Mouse (Mus musculus) heart, embryonic 11.5 days (tissue): Measurements from ENCODE around the gene Suco. TPM values are rescaled to one million over a fixed set of nuclear protein-coding genes. Genes with fewer than 3 reads are reported as not detected.

Source experiments
- ATAC-seq: fragments of 200-750 bp; cut with Nextera tagmentation; replicated peaks from 2 replicates; pipeline ENCODE4 v1.8.0; 2017; ENCODE audit warnings: moderate library complexity; ENCODE audit not compliant: insufficient number of reproducible peaks, low FRiP score, low TSS enrichment
- H3K27ac ChIP-seq: fragments of 300-500 bp; sonication (generic); 2 replicates; pipeline ENCODE4 v1.5.1; 2014; ENCODE audit warnings: mild to moderate bottlenecking, low read depth, low read length
- H3K27me3 ChIP-seq: fragments of 300-500 bp; sonication (generic); 2 replicates; pipeline ENCODE4 v1.6.1; 2014; ENCODE audit warnings: mild to moderate bottlenecking, low read length, mixed read lengths; ENCODE audit not compliant: control insufficient read depth, insufficient read depth
- H3K36me3 ChIP-seq: fragments of 300-500 bp; sonication (generic); 2 replicates; pipeline ENCODE4 v1.6.1; 2014; ENCODE audit warnings: mild to moderate bottlenecking, low read length, moderate library complexity, mixed read lengths; ENCODE audit not compliant: control insufficient read depth, insufficient read depth
- H3K4me1 ChIP-seq: fragments of 300-500 bp; sonication (generic); 2 replicates; pipeline ENCODE4 v1.6.1; 2014; ENCODE audit warnings: low read length; ENCODE audit not compliant: control insufficient read depth, insufficient read depth
- H3K4me2 ChIP-seq: fragments of 300-500 bp; sonication (generic); 2 replicates; pipeline ENCODE4 v1.6.1; 2014; ENCODE audit warnings: mild to moderate bottlenecking, moderate library complexity
- H3K4me3 ChIP-seq: fragments of 300-500 bp; sonication (generic); 2 replicates; pipeline ENCODE4 v1.5.1; 2014; ENCODE audit warnings: low read depth, low read length
- H3K9ac ChIP-seq: fragments of 300-500 bp; sonication (generic); 2 replicates; pipeline ENCODE4 v1.6.1; 2014; ENCODE audit warnings: mild to moderate bottlenecking, low read depth, low read length, moderate library complexity
- H3K9me3 ChIP-seq: fragments of 300-500 bp; sonication (generic); replicated peaks from 2 replicates; pipeline ENCODE4 v1.6.1; 2016; ENCODE audit warnings: low read length; ENCODE audit not compliant: control insufficient read depth
- WGBS: fragments of 180-500 bp; shearing (Covaris S2); extraction: QIAGEN DNeasy Blood & Tissue Kit; methylation state at CpG from one replicate; pipeline ENCODE4 v1.1.7; 2014; ENCODE audit not compliant: insufficient replicate concordance; 5-methylcytosine and 5-hydroxymethylcytosine counted together
- polyA plus RNA-seq: library from polyadenylated mRNA; unstranded; fragments of >200 nt; fragmentation: Nextera tagmentation; extraction: Ambion mirVana; gene quantifications from 2 replicates; pipeline ENCODE4 v1.2.1, GENCODE M21; 2014

Gene Suco
- polyA plus RNA-seq, 1 experiment from 2014 or later, result 26.7 TPM

GRCm38 (mm10) chr1:161801321-161801720, 75.2 kb downstream of the Suco start:
- no peaks in the 10 kb centered on the region for H3K9me3 ChIP-seq
- no peak overlapping the region for H3K27ac ChIP-seq
- no peak for ATAC-seq
- no peaks in the 10 kb centered on the region for H3K36me3 ChIP-seq
- H3K9ac ChIP-seq, result no peak overlapping the region
- no peaks in the 10 kb centered on the region for H3K4me1 ChIP-seq
- no peak overlapping the region for H3K4me3 ChIP-seq
- no peaks in the 10 kb centered on the region for H3K27me3 ChIP-seq
- H3K4me2 ChIP-seq, result no peak overlapping the region
- 76% methylated on average over 2 of the region's 2 CpGs for WGBS

GRCm38 (mm10) chr1:161800256-161800655, 76.2 kb downstream of the Suco start:
- Histone ChIP-seq H3K36me3 (no peaks in the 10 kb centered on the region), H3K9ac (no peak overlapping the region), H3K4me3 (no peak overlapping the region), H3K4me1 (no peaks in the 10 kb centered on the region), H3K9me3 (no peaks in the 10 kb centered on the region), H3K27me3 (no peaks in the 10 kb centered on the region), H3K27ac (no peak overlapping the region), H3K4me2 (no peak overlapping the region)
- ATAC-seq, result no peak

- H3K4me1 ChIP-seq, result no peaks in the 10 kb centered on the region
- no peak for ATAC-seq
- H3K9me3 ChIP-seq, result no peaks in the 10 kb centered on the region
- H3K27me3 ChIP-seq, result no peaks in the 10 kb centered on the region
- no peaks in the 10 kb centered on the region for H3K36me3 ChIP-seq
- no peak overlapping the region for H3K27ac ChIP-seq
- no peak overlapping the region for H3K4me3 ChIP-seq
- H3K4me2 ChIP-seq, result no peak overlapping the region
- H3K9ac ChIP-seq, result no peak overlapping the region
These were observed 76.7 kb downstream of the Suco start for GRCm38 (mm10) chr1:161799791-161800190.

GRCm38 (mm10) chr1:161798866-161799265, 77.6 kb downstream of the Suco start:
- H3K27ac ChIP-seq, result no peak overlapping the region
- H3K4me3 ChIP-seq, result no peak overlapping the region
- ATAC-seq, result no peak
- 78% methylated on average over 3 of the region's 3 CpGs for WGBS
- H3K4me2 ChIP-seq, result no peak overlapping the region
- H3K27me3 ChIP-seq, result no peaks in the 10 kb centered on the region
- no peak overlapping the region for H3K9ac ChIP-seq
- H3K9me3 ChIP-seq, result no peaks in the 10 kb centered on the region
- H3K36me3 ChIP-seq, result no peaks in the 10 kb centered on the region
- no peaks in the 10 kb centered on the region for H3K4me1 ChIP-seq

- H3K36me3 ChIP-seq, result no peaks in the 10 kb centered on the region
- WGBS, result 62% methylated on average over 10 of the region's 10 CpGs
These were observed 81.9 kb downstream of the Suco start for GRCm38 (mm10) chr1:161794447-161795211.

GRCm38 (mm10) chr1:161793321-161793720, 83.2 kb downstream of the Suco start:
- no peak for ATAC-seq
- H3K9ac ChIP-seq, result no peak overlapping the region
- H3K27me3 ChIP-seq, result no peaks in the 10 kb centered on the region
- WGBS, result 72% methylated on average over 3 of the region's 3 CpGs
- no peaks in the 10 kb centered on the region for H3K4me1 ChIP-seq
- no peaks in the 10 kb centered on the region for H3K9me3 ChIP-seq
- H3K27ac ChIP-seq, result no peak overlapping the region
- no peaks in the 10 kb centered on the region for H3K36me3 ChIP-seq
- no peak overlapping the region for H3K4me3 ChIP-seq
- H3K4me2 ChIP-seq, result no peak overlapping the region

More at GRCm38 (mm10) chr1:161794447-161795211, 81.9 kb downstream of the Suco start:
- no peaks in the 10 kb centered on the region for H3K27me3 ChIP-seq
- no peak for ATAC-seq
- no peak overlapping the region for H3K4me2 ChIP-seq
- H3K9me3 ChIP-seq, result no peaks in the 10 kb centered on the region
- H3K9ac ChIP-seq, result no peak overlapping the region
- no peak overlapping the region for H3K27ac ChIP-seq
- no peak overlapping the region for H3K4me3 ChIP-seq
- H3K4me1 ChIP-seq, result no peaks in the 10 kb centered on the region

GRCm38 (mm10) chr1:161792687-161792969, 83.9 kb downstream of the Suco start:
- Histone ChIP-seq H3K36me3 (no peaks in the 10 kb centered on the region), H3K4me1 (no peaks in the 10 kb centered on the region), H3K4me2 (no peak overlapping the region), H3K27ac (no peak overlapping the region), H3K9ac (no peak overlapping the region), H3K27me3 (no peaks in the 10 kb centered on the region), H3K4me3 (no peak overlapping the region), H3K9me3 (no peaks in the 10 kb centered on the region)
- ATAC-seq, result no peak
- 81% methylated on average over 4 of the region's 4 CpGs for WGBS

GRCm38 (mm10) chr1:161791854-161792686, 84.4 kb downstream of the Suco start:
- 76% methylated on average over 8 of the region's 8 CpGs for WGBS
- no peaks in the 10 kb centered on the region for H3K4me1 ChIP-seq
- no peak overlapping the region for H3K4me3 ChIP-seq
- H3K27ac ChIP-seq, result no peak overlapping the region
- H3K4me2 ChIP-seq, result no peak overlapping the region
- no peak for ATAC-seq
- no peaks in the 10 kb centered on the region for H3K9me3 ChIP-seq
- no peak overlapping the region for H3K9ac ChIP-seq
- no peaks in the 10 kb centered on the region for H3K27me3 ChIP-seq
- H3K36me3 ChIP-seq, result no peaks in the 10 kb centered on the region

- Histone ChIP-seq H3K9ac (no peak within 1 kb of the TSS), H3K4me2 (no peak within 1 kb of the TSS), H3K27ac (no peak within 1 kb of the TSS), H3K4me1 (no peaks in the 10 kb centered on the region), H3K9me3 (no peaks in the 10 kb centered on the region), H3K27me3 (no peaks in the 10 kb centered on the region), H3K4me3 (no peak within 1 kb of the TSS), H3K36me3 (no peaks in the 10 kb centered on the region)
- ATAC-seq, result no peak
- 69% methylated on average over 9 of the region's 9 CpGs for WGBS
These were observed 88.1 kb downstream of the Suco start, which contains the start of gene Fasl for GRCm38 (mm10) chr1:161788339-161788738. Fasl (minus strand) TSS chr1:161788495.
